Mouse (Mus musculus) kidney, postnatal 0 days (tissue): ENCODE results near the gene Cpeb3. TPM values are rescaled to one million over a fixed set of nuclear protein-coding genes. Genes with fewer than 3 reads are reported as not detected.
A peak's percentile ranks its signal among the peaks of the same experiment; 100 is the strongest.
"Not testable (repeated sequence)": the region's sequence is repeated elsewhere in the genome, so short reads cannot be mapped to it uniquely, and the experiment has no call there.

Experiments
- ATAC-seq: fragments of 200-750 bp; cut with Nextera tagmentation; replicated peaks from 2 replicates; pipeline ENCODE4 v1.8.0; 2017; ENCODE audit warnings: low read depth, moderate number of reproducible peaks, moderate TSS enrichment, moderate library complexity; ENCODE audit not compliant: low FRiP score
- DNase-seq: peaks from one replicate; pipeline ENCODE4 v3.0.0-alpha.2; 2016; ENCODE audit warnings: low spot score
- H3K27ac ChIP-seq: fragments of 300-500 bp; sonication (generic); 2 replicates; pipeline ENCODE4 v1.5.1; 2014; ENCODE audit warnings: mild to moderate bottlenecking
- H3K27me3 ChIP-seq: fragments of 300-500 bp; sonication (generic); 2 replicates; pipeline ENCODE4 v1.6.1; 2014; ENCODE audit warnings: low read length, mixed read lengths; ENCODE audit not compliant: insufficient read depth
- H3K36me3 ChIP-seq: fragments of 300-500 bp; sonication (generic); 2 replicates; pipeline ENCODE4 v1.6.1; 2014; ENCODE audit warnings: low read length, mixed read lengths; ENCODE audit not compliant: insufficient read depth
- H3K4me1 ChIP-seq: fragments of 300-500 bp; sonication (generic); replicated peaks from 2 replicates; pipeline ENCODE4 v1.6.1; 2014; ENCODE audit warnings: antibody characterized with exemption, low read length, mixed read lengths; ENCODE audit not compliant: insufficient read depth
- H3K4me2 ChIP-seq: fragments of 300-500 bp; sonication (generic); 2 replicates; pipeline ENCODE4 v1.6.1; 2014; ENCODE audit warnings: mild to moderate bottlenecking, low read length, moderate library complexity, mixed read lengths
- H3K4me3 ChIP-seq: fragments of 300-500 bp; sonication (generic); replicated peaks from 2 replicates; pipeline ENCODE4 v1.5.1; 2014; ENCODE audit warnings: low read depth, low read length
- H3K9ac ChIP-seq: fragments of 300-500 bp; sonication (generic); 2 replicates; pipeline ENCODE4 v1.6.1; 2014; ENCODE audit warnings: low read depth, low read length
- H3K9me3 ChIP-seq: fragments of 300-500 bp; sonication (generic); replicated peaks from 2 replicates; pipeline ENCODE4 v1.6.1; 2016; ENCODE audit warnings: low read length, inconsistent platforms, mixed read lengths
- CTCF ChIP-seq: IDR thresholded peaks from 2 replicates; pipeline ENCODE4 v1.5.1; 2016; ENCODE audit warnings: antibody characterized with exemption, low read depth, mild to moderate bottlenecking, moderate library complexity
- WGBS: fragments of 180-500 bp; shearing (Covaris S2); extraction: QIAGEN DNeasy Blood & Tissue Kit; methylation state at CpG from one replicate; pipeline ENCODE4 v1.1.7; 2014; 5-methylcytosine and 5-hydroxymethylcytosine counted together
- polyA plus RNA-seq: library from polyadenylated mRNA; unstranded; fragments of >200 nt; fragmentation: Nextera tagmentation; extraction: Ambion mirVana; gene quantifications from 2 replicates; pipeline ENCODE4 v1.2.1, GENCODE M21; 2015

Gene Cpeb3
- polyA plus RNA-seq, 1 experiment from 2014 or later, result 2.1 TPM

GRCm38 (mm10) chr19:37156770-37157336 lies 51.5 kb downstream of the Cpeb3 start:
- no peak overlapping the region for H3K4me2 ChIP-seq
- no peaks in the 10 kb centered on the region for H3K4me1 ChIP-seq
- WGBS, result 79% methylated on average over 5 of the region's 5 CpGs
- H3K27ac ChIP-seq, result no peak overlapping the region
- no peaks in the 10 kb centered on the region for H3K9me3 ChIP-seq
- no peak overlapping the region for H3K4me3 ChIP-seq
- H3K9ac ChIP-seq, result no peak overlapping the region
- no peak for TF ChIP-seq CTCF
- peak; percentile 65 for ATAC-seq
- H3K27me3 ChIP-seq, result no peaks in the 10 kb centered on the region
- no peaks in the 10 kb centered on the region for H3K36me3 ChIP-seq
- DNase-seq, result no peak

DNA sequence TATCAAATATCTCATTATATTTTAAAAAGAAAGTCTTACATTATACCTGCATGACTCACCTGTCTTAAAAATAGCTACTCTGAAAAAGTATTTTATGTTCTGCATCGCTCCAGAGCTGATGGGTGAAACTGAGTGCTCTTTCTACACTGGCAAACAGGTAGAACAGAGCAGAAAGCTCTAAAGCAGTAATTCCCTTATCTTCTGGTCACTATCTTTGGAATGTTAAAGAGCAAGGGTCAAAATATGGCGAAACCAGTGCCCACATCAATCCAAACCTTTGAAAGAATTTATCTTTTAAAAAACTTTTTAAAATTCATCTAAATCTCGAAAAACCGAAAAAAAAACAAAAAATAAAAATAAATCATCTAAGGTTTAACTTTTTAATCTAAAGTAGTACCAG lies 52.4 kb downstream of the Cpeb3 start:
- no peak for ATAC-seq
- no peak overlapping the region for H3K4me2 ChIP-seq
- 79% methylated on average over 4 of the region's 4 CpGs for WGBS
- no peaks in the 10 kb centered on the region for H3K9me3 ChIP-seq
- no peaks in the 10 kb centered on the region for H3K27me3 ChIP-seq
- no peak overlapping the region for H3K27ac ChIP-seq
- no peak for TF ChIP-seq CTCF
- no peaks in the 10 kb centered on the region for H3K4me1 ChIP-seq
- H3K4me3 ChIP-seq, result no peak overlapping the region
- no peaks in the 10 kb centered on the region for H3K36me3 ChIP-seq
- DNase-seq, result no peak
- no peak overlapping the region for H3K9ac ChIP-seq

DNA sequence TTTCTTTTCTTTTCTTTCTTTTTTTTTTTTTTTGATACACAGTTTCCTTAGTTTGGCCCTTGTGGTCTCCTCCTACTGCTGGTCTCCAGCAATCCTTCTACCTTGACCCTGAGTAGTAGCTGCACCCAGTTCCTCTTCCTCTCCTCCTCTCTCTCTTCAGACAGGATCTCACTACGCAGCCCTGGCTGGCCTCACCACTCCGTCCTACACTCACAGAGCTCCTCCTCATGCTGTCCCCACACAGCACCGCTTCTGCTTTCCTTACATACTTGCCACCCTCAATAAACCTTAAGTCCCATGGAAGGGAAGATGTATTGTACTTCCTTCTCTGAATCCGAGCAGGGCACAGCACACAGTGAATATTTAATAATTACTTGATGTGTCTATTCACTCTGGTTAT lies 61.3 kb downstream of the Cpeb3 start:
- Histone ChIP-seq H3K27ac (no peak overlapping the region), H3K4me1 (no peaks in the 10 kb centered on the region), H3K9ac (no peak overlapping the region), H3K4me2 (no peak overlapping the region), H3K9me3 (no peaks in the 10 kb centered on the region), H3K4me3 (no peak overlapping the region), H3K36me3 (no peaks in the 10 kb centered on the region), H3K27me3 (no peaks in the 10 kb centered on the region)
- WGBS, result 64% methylated on average over 4 of the region's 4 CpGs
- TF ChIP-seq CTCF, result no peak
- no peak for DNase-seq
- no peak for ATAC-seq

- H3K9me3 ChIP-seq, result no peaks in the 10 kb centered on the region
- H3K36me3 ChIP-seq, result no peaks in the 10 kb centered on the region
- 78% methylated on average over 1 of the region's 1 CpGs for WGBS
- no peak for TF ChIP-seq CTCF
- H3K4me3 ChIP-seq, result no peak overlapping the region
- no peaks in the 10 kb centered on the region for H3K4me1 ChIP-seq
- no peak overlapping the region for H3K9ac ChIP-seq
- DNase-seq (no peak), ATAC-seq (no peak)
- no peaks in the 10 kb centered on the region for H3K27me3 ChIP-seq
- H3K27ac ChIP-seq, result no peak overlapping the region
- no peak overlapping the region for H3K4me2 ChIP-seq
These were observed 62.6 kb downstream of the Cpeb3 start for GRCm38 (mm10) chr19:37145846-37146245.

DNA sequence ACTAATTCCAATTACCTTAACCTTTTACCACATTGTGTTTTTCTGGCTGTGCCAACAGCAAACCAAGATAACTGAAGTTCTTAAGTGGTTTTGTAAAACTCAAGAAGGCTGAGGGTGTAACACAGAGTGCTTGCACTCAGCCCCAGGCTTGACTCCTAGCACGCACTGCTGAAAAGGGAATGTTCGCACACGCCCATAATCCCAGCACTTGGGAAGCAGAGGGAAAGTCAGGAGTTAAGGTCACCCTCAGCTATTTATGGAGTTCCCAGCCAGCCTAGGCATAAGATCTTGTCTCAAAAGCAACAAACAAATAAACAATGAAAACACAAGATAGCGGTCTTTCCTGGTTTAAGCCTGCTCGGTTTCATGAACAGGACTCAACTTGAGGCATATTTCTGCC lies 63.0 kb downstream of the Cpeb3 start:
- no peak for TF ChIP-seq CTCF
- Histone ChIP-seq H3K4me1 (no peaks in the 10 kb centered on the region), H3K27me3 (no peaks in the 10 kb centered on the region), H3K27ac (no peak overlapping the region), H3K4me2 (no peak overlapping the region), H3K9ac (no peak overlapping the region), H3K36me3 (no peaks in the 10 kb centered on the region), H3K9me3 (no peaks in the 10 kb centered on the region), H3K4me3 (no peak overlapping the region)
- no peak for ATAC-seq
- WGBS, result 92% methylated on average over 5 of the region's 5 CpGs
- DNase-seq, result no peak

DNA sequence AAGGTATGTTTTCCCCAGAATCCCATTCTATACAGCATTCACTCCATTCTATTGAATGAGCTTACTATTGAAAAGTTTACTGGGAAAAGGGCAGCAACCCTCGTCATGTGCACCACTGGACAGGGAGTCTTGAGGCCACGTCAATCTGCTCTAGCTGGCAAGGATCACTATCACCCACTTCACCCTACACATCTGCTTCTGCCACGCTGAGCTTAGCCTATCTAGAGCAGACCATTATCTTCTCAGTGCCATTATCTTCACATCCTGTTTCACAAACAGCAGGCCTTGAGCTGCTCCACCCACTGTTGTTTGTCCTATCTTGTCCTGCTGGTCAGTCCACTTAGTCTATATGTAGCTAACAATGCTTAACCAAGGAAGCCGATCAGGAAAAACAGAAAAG lies 66.8 kb downstream of the Cpeb3 start:
- Histone ChIP-seq H3K4me1 (no peaks in the 10 kb centered on the region), H3K27me3 (no peaks in the 10 kb centered on the region), H3K9me3 (no peaks in the 10 kb centered on the region), H3K9ac (no peak overlapping the region), H3K36me3 (no peaks in the 10 kb centered on the region), H3K27ac (no peak overlapping the region), H3K4me2 (no peak overlapping the region), H3K4me3 (no peak overlapping the region)
- DNase-seq (no peak), ATAC-seq (no peak)
- TF ChIP-seq CTCF, result no peak
- WGBS, result 80% methylated on average over 4 of the region's 4 CpGs

- ATAC-seq, result no peak
- Histone ChIP-seq H3K36me3 (no peaks in the 10 kb centered on the region), H3K9ac (no peak overlapping the region), H3K27ac (no peak overlapping the region), H3K27me3 (no peaks in the 10 kb centered on the region), H3K4me1 (no peaks in the 10 kb centered on the region), H3K9me3 (no peaks in the 10 kb centered on the region), H3K4me3 (no peak overlapping the region), H3K4me2 (no peak overlapping the region)
- no peak for TF ChIP-seq CTCF
- WGBS, result 52% methylated on average over 2 of the region's 2 CpGs
- DNase-seq, result no peak
These were observed 71.3 kb downstream of the Cpeb3 start for GRCm38 (mm10) chr19:37137133-37137532.

- H3K36me3 ChIP-seq, DNase-seq, H3K4me3 ChIP-seq, H3K4me2 ChIP-seq, ATAC-seq, H3K27ac ChIP-seq, H3K9me3 ChIP-seq, H3K4me1 ChIP-seq, H3K9ac ChIP-seq, H3K27me3 ChIP-seq: not testable (repeated sequence)
- 76% methylated on average over 2 of the region's 2 CpGs for WGBS
These were observed 72.9 kb downstream of the Cpeb3 start for GRCm38 (mm10) chr19:37135459-37135858.
